ENCODE assay signal across 20 mouse cellular contexts in the genomic region with DNA sequence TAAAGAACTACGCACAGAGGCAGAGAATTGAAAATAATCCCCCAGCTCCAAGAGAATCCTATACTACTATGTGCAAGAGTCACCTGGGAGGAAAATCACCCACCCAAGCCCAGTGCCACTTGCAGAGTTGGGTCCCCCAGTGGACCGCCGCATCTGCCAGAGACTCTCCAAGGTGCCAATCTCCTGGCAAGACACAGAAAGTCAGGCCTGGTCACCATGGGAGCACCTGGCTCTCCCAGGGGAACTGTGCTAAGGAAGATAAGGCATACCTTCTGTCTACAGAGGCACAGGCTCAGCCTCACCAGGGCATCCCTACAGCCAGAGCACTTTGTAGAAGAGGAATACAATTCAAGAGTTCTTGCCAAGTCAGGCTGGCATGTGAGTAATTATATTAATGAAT. TPM values are rescaled to one million over a fixed set of nuclear protein-coding genes. Genes with fewer than 3 reads are reported as not detected.
"Had no signal": no experiment of that assay in that cellular context is flagged by ENCODE, and none has a peak within 500 bp of the region (broad histone marks: within the 10 kb centered on the region; RNA-seq: fewer than 3 reads in every experiment).

No protein-coding gene starts in this region.

- H3K4me2 ChIP-seq: liver, embryonic 11.5 days; liver, embryonic 15.5 days; midbrain, embryonic 11.5 days; midbrain, embryonic 15.5 days; neural tube, embryonic 13.5 days; stomach, embryonic 15.5 days had no signal

- ATAC-seq: midbrain, embryonic 15.5 days had no signal

- H3K9me3 ChIP-seq: limb, embryonic 12.5 days; liver, embryonic 15.5 days; megakaryocyte, embryonic 14.5 days; midbrain, embryonic 15.5 days; neural tube, embryonic 13.5 days; stomach, embryonic 15.5 days had no signal

- H3K9ac ChIP-seq: limb, embryonic 12.5 days; liver, embryonic 15.5 days; midbrain, embryonic 15.5 days; stomach, embryonic 15.5 days had no signal

- H3K4me3 ChIP-seq: limb, embryonic 12.5 days; liver, embryonic 15.5 days; midbrain, embryonic 15.5 days; neural tube, embryonic 13.5 days; stomach, embryonic 15.5 days had no signal

- H3K27me3 ChIP-seq: stomach, embryonic 15.5 days had no signal

- H3K36me3 ChIP-seq: liver, embryonic 15.5 days; midbrain, embryonic 15.5 days; stomach, embryonic 15.5 days had no signal

- H3K4me1 ChIP-seq: liver, embryonic 15.5 days had no signal

- H3K27ac ChIP-seq: kidney, postnatal 0 days; liver, embryonic 15.5 days; macrophage; midbrain, embryonic 15.5 days; neural tube, embryonic 13.5 days; stomach, embryonic 15.5 days had no signal

- DNase-seq: kidney, adult 9 months; kidney, postnatal 36 days; lung, adult 2 months; lung, postnatal 10 days; right cerebral cortex, postnatal 14 days; thymus, adult 2 months; thymus, postnatal 25 days had no signal

RNA-seq across cellular contexts. Expression of a gene that starts 35.5 kb away (rescaled TPM):
- total RNA-seq: layer of hippocampus, adult 18-20 months; layer of hippocampus, postnatal 14 days; left cerebral cortex, adult 18-20 months had no signal
- polyA plus RNA-seq: macrophage had no signal
